Mouse (Mus musculus): ENCODE measurements at regions not wholly inside any gene's neighbourhood (a gene's known extent, or its start where the extent isn't known, plus 50 kb on each side); places are given as distances from the start of the nearest gene placed in this dataset.

GRCm38 (mm10) chr8:80422190-80422589 lies 71.4 kb upstream of the Gypa start:
- H3K36me3 ChIP-seq (ENCODE audit: control insufficient read depth, insufficient read depth, low read length) = no peaks in the 10 kb centered on the region
- 91% methylated on average over 6 of the region's 6 CpGs for WGBS
- H3K27me3 ChIP-seq (replicated peaks; ENCODE audit: control insufficient read depth, insufficient read depth, low read length) = no peaks in the 10 kb centered on the region
- no peak for ATAC-seq (replicated peaks; ENCODE audit: low FRiP score)
- no peak overlapping the region for H3K9ac ChIP-seq (ENCODE audit: low read depth, low read length)
- H3K27ac ChIP-seq (ENCODE audit: low read depth, low read length) = no peak overlapping the region
- H3K4me1 ChIP-seq (replicated peaks; ENCODE audit: control insufficient read depth, insufficient read depth, low read length) = no peaks in the 10 kb centered on the region
- no peak overlapping the region for H3K4me3 ChIP-seq (ENCODE audit: low read depth, low read length)
- no peaks in the 10 kb centered on the region for H3K9me3 ChIP-seq (ENCODE audit: control insufficient read depth, low read length)
- H3K4me2 ChIP-seq = no peak overlapping the region
- no peak for DNase-seq (ENCODE audit: low spot score)

GRCm38 (mm10) chr8:80416121-80416520 lies 77.5 kb upstream of the Gypa start:
- Histone ChIP-seq H3K27me3 (replicated peaks; ENCODE audit: control insufficient read depth, insufficient read depth, low read length) (no peaks in the 10 kb centered on the region), H3K9ac (ENCODE audit: low read depth, low read length) (no peak overlapping the region), H3K9me3 (ENCODE audit: control insufficient read depth, low read length) (no peaks in the 10 kb centered on the region), H3K4me3 (ENCODE audit: low read depth, low read length) (no peak overlapping the region), H3K4me1 (replicated peaks; ENCODE audit: control insufficient read depth, insufficient read depth, low read length) (no peaks in the 10 kb centered on the region), H3K4me2 (no peak overlapping the region), H3K27ac (ENCODE audit: low read depth, low read length) (no peak overlapping the region), H3K36me3 (ENCODE audit: control insufficient read depth, insufficient read depth, low read length) (no peaks in the 10 kb centered on the region)
- ATAC-seq (replicated peaks; ENCODE audit: low FRiP score) = no peak
- WGBS = 81% methylated on average over 4 of the region's 4 CpGs
- no peak for DNase-seq (ENCODE audit: low spot score)

- Histone ChIP-seq H3K9me3 (ENCODE audit: control insufficient read depth, low read length) (no peaks in the 10 kb centered on the region), H3K36me3 (ENCODE audit: control insufficient read depth, insufficient read depth, low read length) (no peaks in the 10 kb centered on the region), H3K4me2 (no peak overlapping the region), H3K27ac (ENCODE audit: low read depth, low read length) (no peak overlapping the region), H3K27me3 (replicated peaks; ENCODE audit: control insufficient read depth, insufficient read depth, low read length) (no peaks in the 10 kb centered on the region), H3K4me1 (replicated peaks; ENCODE audit: control insufficient read depth, insufficient read depth, low read length) (no peaks in the 10 kb centered on the region), H3K9ac (ENCODE audit: low read depth, low read length) (no peak overlapping the region), H3K4me3 (ENCODE audit: low read depth, low read length) (no peak overlapping the region)
- 84% methylated on average over 2 of the region's 2 CpGs for WGBS
- no peak for ATAC-seq (replicated peaks; ENCODE audit: low FRiP score)
- DNase-seq (ENCODE audit: low spot score) = no peak
Observed at GRCm38 (mm10) chr8:80399594-80400207, 93.9 kb upstream of the Gypa start.

GRCm38 (mm10) chr8:80395010-80395409 lies 98.6 kb upstream of the Gypa start:
- Histone ChIP-seq H3K9me3 (ENCODE audit: control insufficient read depth, low read length) (no peaks in the 10 kb centered on the region), H3K4me2 (no peak overlapping the region), H3K4me1 (replicated peaks; ENCODE audit: control insufficient read depth, insufficient read depth, low read length) (no peaks in the 10 kb centered on the region), H3K27me3 (replicated peaks; ENCODE audit: control insufficient read depth, insufficient read depth, low read length) (no peaks in the 10 kb centered on the region), H3K4me3 (ENCODE audit: low read depth, low read length) (no peak overlapping the region), H3K27ac (ENCODE audit: low read depth, low read length) (no peak overlapping the region), H3K9ac (ENCODE audit: low read depth, low read length) (no peak overlapping the region), H3K36me3 (ENCODE audit: control insufficient read depth, insufficient read depth, low read length) (no peaks in the 10 kb centered on the region)
- no peak for ATAC-seq (replicated peaks; ENCODE audit: low FRiP score)
- WGBS = 32% methylated on average over 5 of the region's 5 CpGs
- DNase-seq (ENCODE audit: low spot score) = no peak

GRCm38 (mm10) chr8:80393111-80393510 lies 100.5 kb upstream of the Gypa start:
- H3K9ac ChIP-seq (ENCODE audit: low read depth, low read length) = no peak overlapping the region
- no peaks in the 10 kb centered on the region for H3K27me3 ChIP-seq (replicated peaks; ENCODE audit: control insufficient read depth, insufficient read depth, low read length)
- H3K9me3 ChIP-seq (ENCODE audit: control insufficient read depth, low read length) = no peaks in the 10 kb centered on the region
- ATAC-seq (replicated peaks; ENCODE audit: low FRiP score) (no peak), DNase-seq (ENCODE audit: low spot score) (no peak)
- no peaks in the 10 kb centered on the region for H3K36me3 ChIP-seq (ENCODE audit: control insufficient read depth, insufficient read depth, low read length)
- H3K4me1 ChIP-seq (replicated peaks; ENCODE audit: control insufficient read depth, insufficient read depth, low read length) = no peaks in the 10 kb centered on the region
- H3K27ac ChIP-seq (ENCODE audit: low read depth, low read length) = no peak overlapping the region
- H3K4me2 ChIP-seq = no peak overlapping the region
- WGBS = 70% methylated on average over 3 of the region's 3 CpGs
- no peak overlapping the region for H3K4me3 ChIP-seq (ENCODE audit: low read depth, low read length)

GRCm38 (mm10) chr8:80369221-80369620 lies 124.4 kb upstream of the Gypa start:
- no peak overlapping the region for H3K4me3 ChIP-seq (ENCODE audit: low read depth, low read length)
- H3K9me3 ChIP-seq (ENCODE audit: control insufficient read depth, low read length) = no peaks in the 10 kb centered on the region
- no peak overlapping the region for H3K4me2 ChIP-seq
- no peaks in the 10 kb centered on the region for H3K36me3 ChIP-seq (ENCODE audit: control insufficient read depth, insufficient read depth, low read length)
- DNase-seq (ENCODE audit: low spot score) (no peak), ATAC-seq (replicated peaks; ENCODE audit: low FRiP score) (no peak)
- no peak overlapping the region for H3K9ac ChIP-seq (ENCODE audit: low read depth, low read length)
- no peak overlapping the region for H3K27ac ChIP-seq (ENCODE audit: low read depth, low read length)
- H3K4me1 ChIP-seq (replicated peaks; ENCODE audit: control insufficient read depth, insufficient read depth, low read length) = no peaks in the 10 kb centered on the region
- 91% methylated on average over 2 of the region's 2 CpGs for WGBS
- H3K27me3 ChIP-seq (replicated peaks; ENCODE audit: control insufficient read depth, insufficient read depth, low read length) = no peaks in the 10 kb centered on the region

- Histone ChIP-seq H3K27ac (ENCODE audit: low read depth, low read length) (no peak overlapping the region), H3K4me2 (no peak overlapping the region), H3K9ac (ENCODE audit: low read depth, low read length) (no peak overlapping the region), H3K4me3 (ENCODE audit: low read depth, low read length) (no peak overlapping the region), H3K36me3 (ENCODE audit: control insufficient read depth, insufficient read depth, low read length) (no peaks in the 10 kb centered on the region), H3K4me1 (replicated peaks; ENCODE audit: control insufficient read depth, insufficient read depth, low read length) (no peaks in the 10 kb centered on the region), H3K9me3 (ENCODE audit: control insufficient read depth, low read length) (no peaks in the 10 kb centered on the region), H3K27me3 (replicated peaks; ENCODE audit: control insufficient read depth, insufficient read depth, low read length) (no peaks in the 10 kb centered on the region)
- ATAC-seq (replicated peaks; ENCODE audit: low FRiP score) (no peak), DNase-seq (ENCODE audit: low spot score) (no peak)
- 47% methylated on average over 7 of the region's 7 CpGs for WGBS
Observed at GRCm38 (mm10) chr8:80364059-80364458, 129.5 kb upstream of the Gypa start.

- H3K4me3 ChIP-seq (ENCODE audit: low read depth, low read length) = no peak overlapping the region
- H3K9ac ChIP-seq (ENCODE audit: low read depth, low read length) = no peak overlapping the region
- H3K27ac ChIP-seq (ENCODE audit: low read depth, low read length) = no peak overlapping the region
- H3K4me2 ChIP-seq = no peak overlapping the region
- no peaks in the 10 kb centered on the region for H3K27me3 ChIP-seq (replicated peaks; ENCODE audit: control insufficient read depth, insufficient read depth, low read length)
- ATAC-seq (replicated peaks; ENCODE audit: low FRiP score) (no peak), DNase-seq (ENCODE audit: low spot score) (no peak)
- 87% methylated on average over 4 of the region's 4 CpGs for WGBS
- H3K36me3 ChIP-seq (ENCODE audit: control insufficient read depth, insufficient read depth, low read length) = no peaks in the 10 kb centered on the region
- H3K9me3 ChIP-seq (ENCODE audit: control insufficient read depth, low read length) = no peaks in the 10 kb centered on the region
- no peaks in the 10 kb centered on the region for H3K4me1 ChIP-seq (replicated peaks; ENCODE audit: control insufficient read depth, insufficient read depth, low read length)
Observed at GRCm38 (mm10) chr8:80343299-80343698, 150.3 kb upstream of the Gypa start.

- H3K4me2 ChIP-seq = no peak overlapping the region
- H3K4me3 ChIP-seq (ENCODE audit: low read depth, low read length) = no peak overlapping the region
- no peaks in the 10 kb centered on the region for H3K36me3 ChIP-seq (ENCODE audit: control insufficient read depth, insufficient read depth, low read length)
- ATAC-seq (replicated peaks; ENCODE audit: low FRiP score) (no peak), DNase-seq (ENCODE audit: low spot score) (no peak)
- H3K4me1 ChIP-seq (replicated peaks; ENCODE audit: control insufficient read depth, insufficient read depth, low read length) = no peaks in the 10 kb centered on the region
- H3K9me3 ChIP-seq (ENCODE audit: control insufficient read depth, low read length) = no peaks in the 10 kb centered on the region
- no peak overlapping the region for H3K9ac ChIP-seq (ENCODE audit: low read depth, low read length)
- H3K27ac ChIP-seq (ENCODE audit: low read depth, low read length) = no peak overlapping the region
- 64% methylated on average over 2 of the region's 2 CpGs for WGBS
- no peaks in the 10 kb centered on the region for H3K27me3 ChIP-seq (replicated peaks; ENCODE audit: control insufficient read depth, insufficient read depth, low read length)
Observed at GRCm38 (mm10) chr8:80337872-80338271, 155.7 kb upstream of the Gypa start.

All from liver, embryonic 11.5 days (tissue).